Mouse (Mus musculus) testis, adult 2 months (tissue): ENCODE data around the gene Zfp652.

Experiments used
- CTCF ChIP-seq: fragments of 200-500 bp; IDR thresholded peaks from 2 replicates; pipeline ENCODE4 v1.5.1; 2012; ENCODE audit warnings: low read depth, mild to moderate bottlenecking, inconsistent platforms, low read length, moderate library complexity; ENCODE audit not compliant: control insufficient read depth, insufficient read depth, insufficient replicate concordance
- POLR2A ChIP-seq: fragments of 200-500 bp; IDR thresholded peaks from 2 replicates; pipeline ENCODE4 v1.6.1; 2012; ENCODE audit warnings: low read depth, mild to moderate bottlenecking, inconsistent platforms, low read length, moderate library complexity; ENCODE audit not compliant: control insufficient read depth

- TF ChIP-seq CTCF (no peak), POLR2A (no peak)
Measured at GRCm38 (mm10) chr11:95713225-95713810, 845 bp downstream of the Zfp652 start.
